Mouse (Mus musculus) neural tube, embryonic 12.5 days (tissue): Measurements from ENCODE around the gene Slc7a15. TPM values are rescaled to one million over a fixed set of nuclear protein-coding genes. Genes with fewer than 3 reads are reported as not detected.
"Not testable (repeated sequence)": the region's sequence is repeated elsewhere in the genome, so short reads cannot be mapped to it uniquely, and the experiment has no call there.

ENCODE experiments used
- ATAC-seq: fragments of 200-750 bp; cut with Nextera tagmentation; 2 replicates; pipeline ENCODE4 v1.8.0; 2017; ENCODE audit warnings: low read depth, mild to moderate bottlenecking, moderate TSS enrichment, moderate library complexity; ENCODE audit not compliant: low FRiP score
- H3K27ac ChIP-seq: fragments of 300-500 bp; sonication (generic); 2 replicates; pipeline ENCODE4 v1.5.1; 2016
- H3K27me3 ChIP-seq: fragments of 300-500 bp; sonication (generic); replicated peaks from 2 replicates; pipeline ENCODE4 v1.6.1; 2016; ENCODE audit warnings: mild to moderate bottlenecking
- H3K36me3 ChIP-seq: fragments of 300-500 bp; sonication (generic); 2 replicates; pipeline ENCODE4 v1.6.1; 2016; ENCODE audit warnings: mild to moderate bottlenecking
- H3K4me1 ChIP-seq: fragments of 300-500 bp; sonication (generic); 2 replicates; pipeline ENCODE4 v1.6.1; 2016
- H3K4me2 ChIP-seq: fragments of 300-500 bp; sonication (generic); replicated peaks from 2 replicates; pipeline ENCODE4 v1.6.1; 2016; ENCODE audit warnings: mild to moderate bottlenecking
- H3K4me3 ChIP-seq: fragments of 300-500 bp; sonication (generic); 2 replicates; pipeline ENCODE4 v1.5.1; 2016
- H3K9ac ChIP-seq: fragments of 300-500 bp; sonication (generic); 2 replicates; pipeline ENCODE4 v1.6.1; 2016; ENCODE audit warnings: mild to moderate bottlenecking
- H3K9me3 ChIP-seq: fragments of 300-500 bp; sonication (generic); 2 replicates; pipeline ENCODE4 v1.6.1; 2016; ENCODE audit warnings: mild to moderate bottlenecking
- WGBS: fragments of 180-500 bp; shearing (Covaris S2); methylation state at CpG from one replicate; pipeline ENCODE4 v1.1.7; 2016; 5-methylcytosine and 5-hydroxymethylcytosine counted together
- polyA plus RNA-seq: library from polyadenylated mRNA; unstranded; fragments of >200 nt; fragmentation: Nextera tagmentation; extraction: Ambion mirVana; gene quantifications from 2 replicates; pipeline ENCODE4 v1.2.1, GENCODE M21; 2016

Slc7a15 gene
- not detected in 2 replicates for polyA plus RNA-seq

DNA sequence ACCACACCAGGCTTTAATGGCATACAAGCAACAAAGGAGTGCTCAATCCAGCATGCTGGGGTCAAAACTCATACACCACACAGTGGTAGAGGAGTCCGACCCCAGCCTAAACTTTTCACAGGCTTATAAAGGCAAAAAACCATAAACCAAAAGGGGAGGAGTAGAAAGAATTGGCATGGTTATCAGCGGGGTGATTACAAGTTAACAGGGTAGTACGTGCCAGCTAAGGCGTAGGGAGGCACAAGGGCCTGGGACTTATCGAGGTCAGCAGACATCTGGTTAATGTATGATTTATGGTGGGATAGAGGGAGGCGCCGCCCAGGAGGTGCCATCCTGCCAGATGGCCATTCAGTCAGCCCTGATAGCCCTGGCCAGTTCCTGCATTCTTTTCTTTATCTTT is at the start of gene Slc7a15:
Gene Slc7a15 (minus strand): TSS at position 101 of the 400 bp plus-strand sequence.
- WGBS: 91% methylated on average over 7 of the region's 7 CpGs
- not testable (repeated sequence) for H3K9me3 ChIP-seq, H3K27me3 ChIP-seq, H3K4me1 ChIP-seq, H3K4me3 ChIP-seq, ATAC-seq, H3K36me3 ChIP-seq, H3K9ac ChIP-seq, H3K4me2 ChIP-seq, H3K27ac ChIP-seq

DNA sequence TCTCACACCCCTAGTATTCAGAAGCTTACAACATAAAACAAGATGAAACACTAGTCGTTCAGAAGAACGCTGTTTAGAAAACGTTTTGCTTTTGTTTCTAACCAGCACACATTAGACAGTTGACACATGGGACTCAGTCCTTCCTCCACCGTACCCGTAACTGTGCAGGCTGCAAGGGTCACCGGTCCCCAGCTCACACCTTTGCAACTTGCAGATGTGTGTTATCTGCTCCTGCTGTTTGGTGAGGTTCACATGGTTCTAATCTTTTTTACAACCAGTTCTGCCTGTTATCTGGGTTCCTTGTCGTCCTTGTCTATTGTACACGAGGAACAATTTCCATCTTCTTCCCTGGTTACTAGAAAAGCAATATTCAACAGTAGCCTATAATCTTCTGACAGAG is 49.3 kb upstream of the Slc7a15 start:
- not testable (repeated sequence) for H3K9me3 ChIP-seq, H3K27me3 ChIP-seq, H3K36me3 ChIP-seq, H3K27ac ChIP-seq, H3K4me3 ChIP-seq, H3K9ac ChIP-seq, H3K4me2 ChIP-seq, ATAC-seq, H3K4me1 ChIP-seq
- 72% methylated on average over 8 of the region's 8 CpGs for WGBS

DNA sequence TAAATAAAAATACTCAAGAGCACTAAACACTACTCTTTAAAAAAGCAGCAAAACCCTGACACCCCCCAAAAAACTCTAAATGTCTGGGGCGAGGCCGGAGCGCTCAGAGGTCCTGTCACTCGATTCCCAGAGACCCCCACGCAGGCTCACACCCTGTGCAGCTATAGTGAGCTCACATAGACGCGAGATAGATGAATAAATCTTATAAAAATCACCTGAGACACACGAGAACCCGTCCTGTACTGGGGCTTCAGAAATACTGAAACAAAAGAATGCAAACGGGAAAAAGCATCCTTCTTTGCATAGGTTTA is 42.5 kb upstream of the Slc7a15 start:
- no peaks in the 10 kb centered on the region for H3K9me3 ChIP-seq
- no peaks in the 10 kb centered on the region for H3K36me3 ChIP-seq
- H3K4me1 ChIP-seq: 0 out of 2 replicates have a peak, but pooled peaks cover 4% of the 10 kb centered on the region
- H3K4me2 ChIP-seq: peak overlapping the region; percentile 61
- H3K27me3 ChIP-seq: no peaks in the 10 kb centered on the region
- H3K9ac ChIP-seq: peak overlapping the region; percentile 85
- H3K4me3 ChIP-seq: peak overlapping the region; percentile 76
- ATAC-seq: peak; percentile 78
- H3K27ac ChIP-seq: no peak overlapping the region
- 6% methylated on average over 10 of the region's 10 CpGs for WGBS

DNA sequence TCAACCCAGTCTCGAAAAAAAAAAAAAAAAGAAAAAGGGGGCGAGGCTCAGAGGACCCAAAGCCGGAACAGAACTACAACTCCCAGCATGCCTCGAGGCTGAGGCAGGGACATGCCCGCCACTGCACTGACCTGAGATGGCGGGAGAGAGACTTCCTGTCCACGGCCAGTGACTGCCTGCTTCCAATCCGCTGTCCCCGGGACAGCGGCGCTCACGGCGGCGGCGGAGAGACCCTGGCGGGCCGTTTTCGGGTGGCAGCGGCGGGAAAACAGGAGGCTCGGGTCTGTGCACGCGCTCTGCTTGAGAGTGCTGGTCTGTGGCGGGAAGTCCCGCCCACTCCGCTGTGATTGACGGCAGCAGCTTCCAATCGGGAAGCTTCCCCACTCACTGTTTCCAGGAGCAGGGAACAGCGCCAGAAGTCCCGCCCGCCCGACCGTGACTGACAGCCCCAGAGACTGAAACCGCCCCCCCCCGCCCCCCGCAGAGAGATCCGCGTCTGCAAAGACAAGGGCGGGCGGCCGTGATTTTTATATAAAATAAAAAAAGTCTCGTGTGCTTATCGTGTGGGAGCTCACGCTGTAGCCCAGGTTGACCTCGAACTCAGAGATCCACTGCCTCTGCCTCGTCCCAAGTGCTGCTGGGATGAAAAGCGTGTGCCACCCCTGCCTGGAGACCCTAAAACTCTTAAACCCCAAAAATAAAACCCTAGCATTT is 42.0 kb upstream of the Slc7a15 start:
- Histone ChIP-seq H3K4me1 (0 out of 2 replicates have a peak, but pooled peaks cover 4% of the 10 kb centered on the region), H3K36me3 (no peaks in the 10 kb centered on the region), H3K27ac (peak overlapping the region; percentile 80), H3K9me3 (no peaks in the 10 kb centered on the region), H3K4me3 (peak overlapping the region; percentile 76), H3K27me3 (no peaks in the 10 kb centered on the region), H3K9ac (peak overlapping the region; percentile 85), H3K4me2 (peak overlapping the region; percentile 61)
- under 1% methylated on average over 46 of the region's 47 CpGs for WGBS
- peak; percentile 98 for ATAC-seq

DNA sequence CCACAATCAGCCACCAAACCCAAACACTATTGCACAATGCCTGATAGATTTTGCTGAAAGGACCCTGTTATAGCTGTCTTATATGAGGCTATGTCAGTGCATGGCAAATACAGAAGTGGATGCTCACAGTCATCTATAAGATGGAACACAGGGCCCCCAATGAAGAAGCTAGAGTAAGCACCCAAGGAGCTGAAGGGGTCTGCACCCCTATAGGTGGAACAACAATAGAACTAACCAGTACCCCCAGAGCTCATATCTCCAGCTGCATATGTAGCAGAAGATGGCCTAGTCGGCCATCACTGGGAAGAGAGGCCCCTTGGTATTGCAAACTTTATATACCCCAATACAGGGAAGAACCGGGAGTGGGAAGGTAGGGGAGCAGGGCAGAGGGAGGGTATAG is 41.3 kb upstream of the Slc7a15 start:
- not testable (repeated sequence) for H3K36me3 ChIP-seq, H3K9me3 ChIP-seq, H3K4me1 ChIP-seq, H3K9ac ChIP-seq, H3K27me3 ChIP-seq, H3K27ac ChIP-seq
- Histone ChIP-seq H3K4me2 (peak overlapping the region; percentile 61), H3K4me3 (peak overlapping the region; percentile 34)
- ATAC-seq: peak; percentile 6; the same call in 1 of the 2 replicates
- 9% methylated on average over 2 of the region's 2 CpGs for WGBS

DNA sequence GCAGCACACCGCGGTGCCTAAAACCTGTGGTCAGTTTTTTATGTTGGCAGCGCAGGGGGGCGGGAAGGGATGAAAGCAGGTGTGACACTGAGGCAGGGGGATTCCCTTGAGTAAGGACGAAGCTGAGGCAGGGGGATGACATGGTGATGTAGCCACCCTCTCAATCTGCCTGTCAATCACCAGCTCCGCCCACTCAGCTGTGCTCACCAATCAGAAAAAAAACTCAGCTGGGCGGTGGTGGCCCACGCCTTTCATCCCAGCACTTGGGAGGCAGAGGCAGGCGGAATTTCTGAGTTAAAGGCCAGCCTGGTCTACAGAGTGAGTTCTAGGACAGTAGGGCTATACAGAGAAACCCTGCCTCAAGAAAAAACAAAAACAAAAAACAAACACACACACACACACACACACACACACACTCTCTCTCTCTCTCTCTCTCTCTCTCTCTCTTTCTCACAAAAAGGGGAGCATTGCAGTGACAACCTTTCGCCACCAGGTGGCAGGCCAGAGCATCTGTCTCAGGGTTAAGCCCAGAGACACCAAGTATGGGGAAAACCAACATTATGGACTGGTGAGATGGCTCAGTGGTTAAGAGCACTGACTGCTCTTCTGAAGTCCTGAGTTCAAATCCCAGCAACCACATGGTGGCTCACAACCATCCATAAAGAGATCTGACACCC is 39.7 kb upstream of the Slc7a15 start:
- not testable (repeated sequence) for H3K27me3 ChIP-seq, H3K9me3 ChIP-seq, H3K4me1 ChIP-seq, H3K36me3 ChIP-seq, H3K4me2 ChIP-seq, H3K4me3 ChIP-seq, H3K9ac ChIP-seq, H3K27ac ChIP-seq, ATAC-seq
- WGBS: 72% methylated on average over 10 of the region's 10 CpGs

DNA sequence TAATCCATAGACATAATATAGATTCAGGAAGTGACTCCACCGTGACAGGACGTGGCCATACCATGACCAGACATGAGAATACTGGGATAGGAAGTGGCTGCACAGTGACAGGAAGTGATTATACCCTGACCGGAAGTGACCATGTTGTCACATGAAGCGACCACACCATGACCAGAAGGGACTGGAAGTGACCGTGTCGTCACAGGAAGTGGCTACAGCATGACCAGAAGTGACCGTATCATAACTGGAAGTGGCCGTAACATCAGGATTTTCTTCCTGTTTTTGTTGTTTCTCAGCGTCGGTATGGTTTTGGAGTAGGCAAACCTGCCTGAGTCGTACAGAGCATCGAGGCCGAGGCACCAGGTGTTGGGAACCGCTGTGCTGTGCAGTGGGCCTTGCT is 38.1 kb upstream of the Slc7a15 start:
- no peak overlapping the region for H3K4me3 ChIP-seq
- H3K4me2 ChIP-seq: no peak overlapping the region
- no peaks in the 10 kb centered on the region for H3K9me3 ChIP-seq
- H3K4me1 ChIP-seq: 0 out of 2 replicates have a peak, but pooled peaks cover 4% of the 10 kb centered on the region
- H3K36me3 ChIP-seq: no peaks in the 10 kb centered on the region
- no peak overlapping the region for H3K9ac ChIP-seq
- 93% methylated on average over 14 of the region's 14 CpGs for WGBS
- ATAC-seq: no peak
- H3K27me3 ChIP-seq: no peaks in the 10 kb centered on the region
- no peak overlapping the region for H3K27ac ChIP-seq

DNA sequence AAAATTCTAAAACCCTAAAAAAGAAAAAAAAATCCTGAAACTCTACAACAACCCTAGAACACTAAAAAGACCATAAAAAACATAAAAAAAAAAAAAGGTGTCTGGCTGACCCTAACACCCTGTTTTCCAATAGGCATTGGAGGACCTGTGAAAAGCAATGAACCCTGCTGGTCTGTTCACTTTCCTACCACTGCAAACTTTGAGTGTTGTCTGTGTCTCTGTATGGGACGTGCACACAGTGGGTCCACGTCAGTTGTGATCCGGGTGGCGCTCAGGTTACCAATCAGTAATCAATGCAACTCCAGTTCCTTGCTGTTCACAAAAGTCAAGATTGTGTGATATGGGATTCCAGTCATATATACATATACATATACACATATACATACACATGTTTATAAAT is 36.7 kb upstream of the Slc7a15 start:
- no peak overlapping the region for H3K9ac ChIP-seq
- 97% methylated on average over 4 of the region's 4 CpGs for WGBS
- no peak overlapping the region for H3K4me3 ChIP-seq
- H3K27me3 ChIP-seq: no peaks in the 10 kb centered on the region
- no peaks in the 10 kb centered on the region for H3K9me3 ChIP-seq
- H3K27ac ChIP-seq: no peak overlapping the region
- no peaks in the 10 kb centered on the region for H3K36me3 ChIP-seq
- H3K4me1 ChIP-seq: 0 out of 2 replicates have a peak, but pooled peaks cover 4% of the 10 kb centered on the region
- no peak overlapping the region for H3K4me2 ChIP-seq
- ATAC-seq: no peak

DNA sequence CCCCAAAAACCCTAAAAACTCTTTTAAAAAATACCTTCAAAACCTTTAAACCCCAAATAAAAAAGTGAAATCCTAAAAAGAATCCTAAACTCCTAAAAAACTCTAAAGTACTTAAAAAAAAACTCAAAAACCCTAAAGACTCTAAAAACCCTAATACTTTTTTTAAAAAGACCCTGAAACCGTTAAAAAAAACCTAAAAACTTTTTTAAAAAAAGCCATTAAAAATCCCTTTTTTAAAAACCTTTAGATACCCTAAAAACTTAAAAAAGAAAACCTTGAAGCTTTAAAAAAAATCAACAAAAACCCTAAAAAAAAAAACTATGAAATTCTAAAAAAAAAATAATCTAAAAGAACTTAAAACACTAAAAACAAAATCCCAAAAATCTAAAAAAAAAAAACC is 35.4 kb upstream of the Slc7a15 start:
- H3K9me3 ChIP-seq: 0 out of 2 replicates have a peak, but pooled peaks cover 3% of the 10 kb centered on the region
- ATAC-seq: no peak
- WGBS: 94% methylated on average over 1 of the region's 1 CpGs
- H3K4me3 ChIP-seq: no peak overlapping the region
- H3K27ac ChIP-seq: no peak overlapping the region
- no peaks in the 10 kb centered on the region for H3K27me3 ChIP-seq
- no peaks in the 10 kb centered on the region for H3K4me1 ChIP-seq
- no peak overlapping the region for H3K4me2 ChIP-seq
- no peaks in the 10 kb centered on the region for H3K36me3 ChIP-seq
- H3K9ac ChIP-seq: no peak overlapping the region

DNA sequence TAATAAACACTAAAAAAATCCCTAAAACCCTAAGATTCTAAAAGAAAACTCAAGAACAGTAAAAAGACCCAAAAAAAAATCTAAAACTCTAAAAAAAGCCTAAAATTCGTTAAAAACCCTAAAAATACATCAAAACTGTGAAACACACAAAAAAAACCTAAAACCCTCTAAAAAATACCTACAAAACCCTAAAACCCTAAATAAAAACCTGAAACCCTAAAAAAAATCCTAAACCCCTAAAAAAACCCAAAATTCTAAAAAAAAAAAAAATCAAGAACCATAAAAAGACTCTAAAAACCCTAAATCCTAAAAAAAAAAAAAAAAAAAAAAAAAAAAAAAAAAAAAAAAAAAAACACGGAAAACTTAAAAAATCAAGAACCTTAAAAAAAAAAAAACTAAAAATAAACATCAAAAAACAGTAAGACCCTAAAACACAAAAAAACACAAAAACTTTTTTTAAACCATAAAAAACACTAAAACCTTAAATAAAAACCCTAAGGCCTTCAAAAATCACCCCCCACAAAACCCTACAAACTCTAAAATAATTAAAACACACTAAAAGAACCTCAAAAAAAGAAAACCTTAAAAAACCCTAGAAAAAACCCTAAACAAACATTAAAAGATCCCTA is 34.0 kb upstream of the Slc7a15 start:
- H3K27me3 ChIP-seq: no peaks in the 10 kb centered on the region
- H3K4me3 ChIP-seq: no peak overlapping the region
- H3K36me3 ChIP-seq: no peaks in the 10 kb centered on the region
- 92% methylated on average over 2 of the region's 2 CpGs for WGBS
- H3K9ac ChIP-seq: no peak overlapping the region
- H3K27ac ChIP-seq: no peak overlapping the region
- ATAC-seq: no peak
- no peaks in the 10 kb centered on the region for H3K4me1 ChIP-seq
- no peak overlapping the region for H3K4me2 ChIP-seq
- H3K9me3 ChIP-seq: 0 out of 2 replicates have a peak, but pooled peaks cover 3% of the 10 kb centered on the region

DNA sequence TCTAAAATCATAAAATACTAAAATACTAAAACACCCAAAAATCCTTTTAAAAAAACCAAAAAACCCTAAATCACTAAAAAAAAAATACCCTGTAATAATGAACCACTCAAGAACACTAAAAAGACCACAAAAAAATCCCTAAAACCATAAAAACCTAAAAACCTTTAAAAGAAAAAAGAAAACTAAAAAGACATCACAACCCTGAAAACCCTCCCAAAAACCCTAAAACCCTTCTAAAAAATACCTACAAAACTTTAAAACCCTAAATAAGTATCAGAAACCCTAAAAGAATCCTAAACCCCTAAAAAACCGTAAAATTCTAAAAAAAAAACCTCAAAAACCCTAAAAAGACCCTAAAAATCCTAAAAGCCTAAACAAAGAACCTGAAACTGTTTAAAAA is 32.8 kb upstream of the Slc7a15 start:
- Histone ChIP-seq H3K4me3 (no peak overlapping the region), H3K4me2 (no peak overlapping the region), H3K36me3 (no peaks in the 10 kb centered on the region), H3K27me3 (no peaks in the 10 kb centered on the region), H3K4me1 (no peaks in the 10 kb centered on the region), H3K27ac (no peak overlapping the region), H3K9me3 (0 out of 2 replicates have a peak, but pooled peaks cover 3% of the 10 kb centered on the region), H3K9ac (no peak overlapping the region)
- WGBS: 83% methylated on average over 1 of the region's 1 CpGs
- no peak for ATAC-seq

DNA sequence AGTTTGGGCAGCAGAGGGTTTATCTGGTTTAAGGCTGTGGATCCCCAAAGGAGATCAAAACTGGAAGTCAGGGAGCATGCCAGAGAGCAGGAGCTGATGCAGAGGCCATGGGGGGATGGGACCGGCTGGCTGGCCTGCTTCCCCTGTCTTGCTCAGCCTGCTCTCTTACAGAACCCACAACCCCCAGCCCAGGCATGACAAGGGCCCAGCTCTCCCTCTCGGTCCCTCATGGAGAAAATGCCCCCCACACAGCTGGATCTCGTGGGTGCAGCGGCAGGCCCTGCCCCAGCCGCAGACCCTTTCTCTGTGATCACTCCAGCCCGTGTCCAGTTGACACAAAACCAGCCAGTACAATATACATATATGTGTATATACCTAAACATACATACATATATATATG is 30.7 kb upstream of the Slc7a15 start:
- Histone ChIP-seq H3K4me3 (no peak overlapping the region), H3K9ac (no peak overlapping the region), H3K27me3 (no peaks in the 10 kb centered on the region), H3K9me3 (0 out of 2 replicates have a peak, but pooled peaks cover 3% of the 10 kb centered on the region), H3K4me2 (no peak overlapping the region), H3K27ac (no peak overlapping the region), H3K36me3 (no peaks in the 10 kb centered on the region), H3K4me1 (no peaks in the 10 kb centered on the region)
- no peak for ATAC-seq
- WGBS: 96% methylated on average over 6 of the region's 6 CpGs
